Mouse (Mus musculus) embryonic facial prominence, embryonic 10.5 days (tissue): Measurements from ENCODE around the gene Ipo7. TPM values are rescaled to one million over a fixed set of nuclear protein-coding genes. Genes with fewer than 3 reads are reported as not detected.
"Not testable (repeated sequence)": the region's sequence is repeated elsewhere in the genome, so short reads cannot be mapped to it uniquely, and the experiment has no call there.

ENCODE experiments used
- DNase-seq: peaks from one replicate; pipeline ENCODE4 v3.0.0-alpha.2; 2017; ENCODE audit warnings: low spot score
- H3K27ac ChIP-seq: fragments of 300-500 bp; sonication (generic); replicated peaks from 2 replicates; pipeline ENCODE4 v1.5.1; 2016; ENCODE audit warnings: mild to moderate bottlenecking
- H3K27me3 ChIP-seq: fragments of 300-500 bp; sonication (generic); replicated peaks from 2 replicates; pipeline ENCODE4 v1.6.1; 2016; ENCODE audit warnings: low read depth, mild to moderate bottlenecking; ENCODE audit not compliant: poor library complexity, severe bottlenecking
- H3K36me3 ChIP-seq: fragments of 300-500 bp; sonication (generic); replicated peaks from 2 replicates; pipeline ENCODE4 v1.6.1; 2016; ENCODE audit warnings: mild to moderate bottlenecking, moderate library complexity
- H3K4me1 ChIP-seq: fragments of 300-500 bp; sonication (generic); 2 replicates; pipeline ENCODE4 v1.6.1; 2016
- H3K4me3 ChIP-seq: fragments of 300-500 bp; sonication (generic); 2 replicates; pipeline ENCODE4 v1.5.1; 2016; ENCODE audit warnings: mild to moderate bottlenecking, moderate library complexity
- H3K9me3 ChIP-seq: fragments of 300-500 bp; sonication (generic); 2 replicates; pipeline ENCODE4 v1.6.1; 2016; ENCODE audit warnings: mild to moderate bottlenecking
- WGBS: fragments of 180-500 bp; shearing (Covaris S2); methylation state at CpG from one replicate; pipeline ENCODE4 v1.1.7; 2016; 5-methylcytosine and 5-hydroxymethylcytosine counted together
- polyA plus RNA-seq: library from polyadenylated mRNA; unstranded; fragments of >200 nt; fragmentation: Nextera tagmentation; extraction: Ambion mirVana; gene quantifications from 2 replicates; pipeline ENCODE4 v1.2.1, GENCODE M21; 2016

The Ipo7 gene
- polyA plus RNA-seq, 1 experiment from 2014 or later: 57.0 TPM

- peaks cover 73% of the 10 kb centered on the region for H3K36me3 ChIP-seq
- H3K4me1 ChIP-seq, H3K9me3 ChIP-seq, H3K4me3 ChIP-seq, DNase-seq, H3K27ac ChIP-seq, H3K27me3 ChIP-seq: not testable (repeated sequence)
- WGBS: 93% methylated on average over 2 of the region's 2 CpGs
These were observed 39.6 kb downstream of the Ipo7 start for GRCm38 (mm10) chr7:110057723-110058122.

GRCm38 (mm10) chr7:110059092-110059785 is 41.2 kb downstream of the Ipo7 start:
- peaks cover 70% of the 10 kb centered on the region for H3K36me3 ChIP-seq
- H3K4me3 ChIP-seq: no peak overlapping the region
- H3K27ac ChIP-seq: no peak overlapping the region

GRCm38 (mm10) chr7:110060106-110060668 is 42.1 kb downstream of the Ipo7 start:
- 22% methylated on average over 5 of the region's 5 CpGs for WGBS
- Histone ChIP-seq H3K36me3 (peaks cover 63% of the 10 kb centered on the region), H3K27me3 (no peaks in the 10 kb centered on the region), H3K4me1 (peaks cover 13% of the 10 kb centered on the region), H3K9me3 (no peaks in the 10 kb centered on the region), H3K4me3 (peak overlapping the region; percentile 74), H3K27ac (peak overlapping the region; percentile 99)
- no peak for DNase-seq

More at GRCm38 (mm10) chr7:110059092-110059785, 41.2 kb downstream of the Ipo7 start:
- Histone ChIP-seq H3K27me3 (no peaks in the 10 kb centered on the region), H3K9me3 (no peaks in the 10 kb centered on the region), H3K4me1 (peaks cover 13% of the 10 kb centered on the region)
- WGBS: 90% methylated on average over 12 of the region's 12 CpGs
- no peak for DNase-seq

- peak overlapping the region; percentile 99 for H3K27ac ChIP-seq
- peak overlapping the region; percentile 74 for H3K4me3 ChIP-seq
- no peaks in the 10 kb centered on the region for H3K9me3 ChIP-seq
- peak; percentile 18 for DNase-seq
- H3K27me3 ChIP-seq: no peaks in the 10 kb centered on the region
- WGBS: 1% methylated on average over 26 of the region's 26 CpGs
- H3K4me1 ChIP-seq: peaks cover 13% of the 10 kb centered on the region
- peaks cover 60% of the 10 kb centered on the region for H3K36me3 ChIP-seq
These were observed 42.7 kb downstream of the Ipo7 start for GRCm38 (mm10) chr7:110060669-110061198.

GRCm38 (mm10) chr7:110061199-110061751 is 43.2 kb downstream of the Ipo7 start, which contains the start of gene Zfp143:
Gene Zfp143 (plus strand): TSS chr7:110061217.
- Histone ChIP-seq H3K27ac (peak within 1 kb of the TSS; percentile 99), H3K36me3 (peaks cover 60% of the 10 kb centered on the region), H3K4me1 (peaks cover 13% of the 10 kb centered on the region), H3K4me3 (peak within 1 kb of the TSS; percentile 74), H3K27me3 (no peaks in the 10 kb centered on the region), H3K9me3 (no peaks in the 10 kb centered on the region)
- DNase-seq: peak; percentile 99
- under 1% methylated on average over 34 of the region's 34 CpGs for WGBS

- H3K4me1 ChIP-seq: peaks cover 13% of the 10 kb centered on the region
- peak; percentile 90 for DNase-seq
- H3K27ac ChIP-seq: peak overlapping the region; percentile 99
- H3K4me3 ChIP-seq: peak overlapping the region; percentile 74
- no peaks in the 10 kb centered on the region for H3K27me3 ChIP-seq
- H3K36me3 ChIP-seq: peaks cover 60% of the 10 kb centered on the region
- no peaks in the 10 kb centered on the region for H3K9me3 ChIP-seq
- WGBS: under 1% methylated on average over 48 of the region's 48 CpGs
These were observed 43.7 kb downstream of the Ipo7 start for GRCm38 (mm10) chr7:110061752-110062273.

GRCm38 (mm10) chr7:110063731-110064130 is 45.7 kb downstream of the Ipo7 start:
- Histone ChIP-seq H3K27ac (no peak overlapping the region), H3K4me1 (peaks cover 13% of the 10 kb centered on the region), H3K9me3 (no peaks in the 10 kb centered on the region), H3K4me3 (no peak overlapping the region), H3K27me3 (no peaks in the 10 kb centered on the region), H3K36me3 (peaks cover 61% of the 10 kb centered on the region)
- 96% methylated on average over 9 of the region's 9 CpGs for WGBS
- no peak for DNase-seq

GRCm38 (mm10) chr7:110069070-110069469 is 51.0 kb downstream of the Ipo7 start:
- WGBS: 90% methylated on average over 2 of the region's 2 CpGs
- Histone ChIP-seq H3K27me3 (no peaks in the 10 kb centered on the region), H3K9me3 (no peaks in the 10 kb centered on the region), H3K4me3 (no peak overlapping the region), H3K36me3 (peaks cover 87% of the 10 kb centered on the region), H3K4me1 (no peaks in the 10 kb centered on the region), H3K27ac (no peak overlapping the region)
- DNase-seq: no peak

GRCm38 (mm10) chr7:110078168-110078567 is 60.1 kb downstream of the Ipo7 start:
- WGBS: 92% methylated on average over 5 of the region's 5 CpGs
- Histone ChIP-seq H3K9me3 (no peaks in the 10 kb centered on the region), H3K27me3 (no peaks in the 10 kb centered on the region), H3K27ac (no peak overlapping the region), H3K36me3 (peaks cover 100% of the 10 kb centered on the region), H3K4me1 (no peaks in the 10 kb centered on the region), H3K4me3 (no peak overlapping the region)
- no peak for DNase-seq

- peak; percentile 27 for DNase-seq
- Histone ChIP-seq H3K4me3 (no peak overlapping the region), H3K27me3 (no peaks in the 10 kb centered on the region), H3K36me3 (peaks cover 100% of the 10 kb centered on the region), H3K27ac (no peak overlapping the region), H3K9me3 (no peaks in the 10 kb centered on the region), H3K4me1 (no peaks in the 10 kb centered on the region)
- 77% methylated on average over 13 of the region's 13 CpGs for WGBS
These were observed 65.5 kb downstream of the Ipo7 start for GRCm38 (mm10) chr7:110083386-110084165.

GRCm38 (mm10) chr7:110085217-110085616 is 67.1 kb downstream of the Ipo7 start:
- Histone ChIP-seq H3K36me3 (peaks cover 100% of the 10 kb centered on the region), H3K27ac (no peak overlapping the region), H3K4me3 (no peak overlapping the region), H3K9me3 (no peaks in the 10 kb centered on the region), H3K4me1 (no peaks in the 10 kb centered on the region), H3K27me3 (no peaks in the 10 kb centered on the region)
- DNase-seq: no peak

- H3K27ac ChIP-seq: no peak overlapping the region
- no peaks in the 10 kb centered on the region for H3K9me3 ChIP-seq
- H3K27me3 ChIP-seq: no peaks in the 10 kb centered on the region
- no peak overlapping the region for H3K4me3 ChIP-seq
- DNase-seq: no peak
- H3K36me3 ChIP-seq: peaks cover 100% of the 10 kb centered on the region
- H3K4me1 ChIP-seq: no peaks in the 10 kb centered on the region
- WGBS: 88% methylated on average over 4 of the region's 4 CpGs
These were observed 69.8 kb downstream of the Ipo7 start for GRCm38 (mm10) chr7:110087914-110088313.
